Mouse (Mus musculus) G1E (cell line): ENCODE data around the gene Trnt1. TPM values are rescaled to one million over a fixed set of nuclear protein-coding genes. Genes with fewer than 3 reads are reported as not detected.

Source experiments
- ATAC-seq: 2 replicates; pipeline ENCODE4 v1.8.0; 2016; ENCODE audit warnings: mild to moderate bottlenecking; ENCODE audit not compliant: insufficient number of reproducible peaks, poor library complexity, low FRiP score, severe bottlenecking; ENCODE audit errors: extremely low read depth
- DNase-seq: peaks from one replicate; pipeline ENCODE4 v3.0.0; 2012; ENCODE audit warnings: low spot score
- H3K27me3 ChIP-seq: 2 replicates; pipeline ENCODE4 v1.6.1; 2012; ENCODE audit warnings: mild to moderate bottlenecking, low read length, inconsistent platforms; ENCODE audit not compliant: insufficient read depth
- H3K36me3 ChIP-seq: replicated peaks from 2 replicates; pipeline ENCODE3; 2012; ENCODE audit warnings: mild to moderate bottlenecking, inconsistent platforms
- H3K4me1 ChIP-seq: 2 replicates; pipeline ENCODE4 v1.6.1; 2012; ENCODE audit warnings: low read depth, low read length, inconsistent platforms, mixed read lengths; ENCODE audit not compliant: insufficient read depth
- H3K4me3 ChIP-seq: 2 replicates; pipeline ENCODE4 v1.5.1; 2012; ENCODE audit warnings: low read depth, mild to moderate bottlenecking, inconsistent platforms, low read length, moderate library complexity, mixed read lengths
- H3K9me3 ChIP-seq: replicated peaks from 2 replicates; pipeline ENCODE4 v1.6.1; 2012; ENCODE audit warnings: inconsistent platforms
- CTCF ChIP-seq: IDR thresholded peaks from 2 replicates; pipeline ENCODE4 v1.5.1; 2012; ENCODE audit warnings: low read depth, low read length, inconsistent platforms, mixed read lengths
- GATA1 ChIP-seq: IDR thresholded peaks from 2 replicates; pipeline ENCODE4 v1.6.1; 2012; ENCODE audit warnings: borderline replicate concordance, low read length, inconsistent platforms, mixed read lengths
- GATA2 ChIP-seq: IDR thresholded peaks from 2 replicates; pipeline ENCODE4 v1.6.1; 2012; ENCODE audit warnings: low read depth, low read length, inconsistent platforms, borderline replicate concordance
- POLR2AphosphoS5 ChIP-seq: IDR thresholded peaks from 2 replicates; pipeline ENCODE4 v1.6.1; 2012; ENCODE audit warnings: low read depth, low read length, inconsistent platforms; ENCODE audit not compliant: insufficient replicate concordance
- TAL1 ChIP-seq: conservative IDR thresholded peaks from 2 replicates; pipeline ENCODE4 v1.6.1; 2012; ENCODE audit warnings: low read depth, low read length, inconsistent platforms, mixed read lengths
- polyA plus RNA-seq: library from polyadenylated mRNA; stranded (reverse); fragments of >175 nt; gene quantifications from 2 replicates; pipeline ENCODE4 v1.2.3, GENCODE M21; 2012
- total RNA-seq, 2 experiments: library from RNA; stranded (forward) in 1 of 2; stranded (reverse) in 1 of 2; fragments of 200-1000 nt in 1 of 2; fragments of >200 nt in 1 of 2; fragmentation: Nextera tagmentation in 1 of 2; gene quantifications; 2 replicates each; pipeline ENCODE4 v1.2.3; 2014 to 2017

The Trnt1 gene
- total RNA-seq (2014; fragmentation: Nextera tagmentation) (71.6 and 79.9 TPM in 2 replicates), total RNA-seq (2017) (144 and 155 TPM in 2 replicates), polyA plus RNA-seq (4.9 and 7.5 TPM in 2 replicates)

DNA sequence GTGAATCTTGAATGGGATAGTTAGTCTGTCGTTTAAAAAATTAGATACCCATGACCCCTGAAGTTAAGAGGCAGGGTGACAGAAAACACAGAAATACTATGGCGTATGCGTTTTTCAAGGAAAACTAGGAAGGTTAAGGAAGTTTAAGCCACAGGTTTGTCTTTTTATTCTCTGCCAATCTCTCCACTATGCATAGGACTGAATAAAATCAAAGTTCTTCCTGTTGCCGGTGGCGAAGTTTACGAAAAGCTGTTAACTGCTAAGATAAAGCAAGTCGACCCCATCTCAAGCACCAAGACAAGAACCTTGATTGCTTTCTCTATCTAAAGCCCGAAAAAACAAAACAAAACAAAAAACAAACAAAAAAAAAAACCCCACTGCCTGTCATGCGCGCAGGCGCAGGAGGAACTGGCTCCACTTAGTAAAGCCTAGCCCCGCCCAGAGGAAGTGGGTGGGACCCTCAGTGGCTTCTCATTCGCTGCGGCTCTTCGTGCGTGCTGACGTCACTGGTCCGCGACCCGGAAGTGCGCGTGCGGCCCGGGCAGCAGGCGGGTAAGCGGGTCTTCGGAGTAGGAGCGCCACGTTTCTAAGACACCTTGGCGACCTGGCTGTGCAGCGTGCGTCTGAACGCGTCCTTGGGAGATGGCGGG, at the start of gene Trnt1:
Gene Trnt1, plus strand, starts transcription at position 481 of the 650 bp plus-strand sequence.
- H3K27me3 ChIP-seq, result no peaks in the 10 kb centered on the region
- peaks cover 31% of the 10 kb centered on the region for H3K36me3 ChIP-seq
- DNase-seq (peak; percentile 82), ATAC-seq (peak; percentile 96)
- no peaks in the 10 kb centered on the region for H3K9me3 ChIP-seq
- peak within 1 kb of the TSS; percentile 88 for H3K4me3 ChIP-seq
- peaks cover 20% of the 10 kb centered on the region for H3K4me1 ChIP-seq
- TF ChIP-seq TAL1, result no peak
- TF ChIP-seq CTCF, result no peak
- no peak for TF ChIP-seq GATA2
- TF ChIP-seq GATA1, result no peak
- TF ChIP-seq POLR2AphosphoS5, result no peak

DNA sequence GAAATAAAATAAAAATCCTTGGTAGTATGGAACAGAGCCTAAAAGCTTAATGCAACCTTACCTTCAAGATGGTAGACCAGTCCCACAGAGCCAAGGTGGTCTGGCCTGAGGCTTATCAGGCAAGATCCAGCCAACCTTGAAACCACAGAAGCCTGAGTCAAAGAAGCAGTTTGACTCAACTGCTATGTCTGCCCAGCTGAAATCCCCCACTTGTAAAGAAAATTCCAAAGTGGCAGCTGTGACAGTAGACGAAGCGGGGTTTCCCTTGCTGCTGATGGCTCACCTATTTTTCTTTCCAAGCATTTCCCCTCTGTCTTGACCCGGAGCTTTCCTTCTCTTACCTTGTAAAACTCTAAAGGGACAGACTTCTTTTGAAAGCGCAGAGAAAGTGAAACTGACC, 43.3 kb upstream of the Trnt1 start:
- Histone ChIP-seq H3K9me3 (no peaks in the 10 kb centered on the region), H3K36me3 (no peaks in the 10 kb centered on the region), H3K4me3 (no peak overlapping the region; the same call in 1 of the 2 replicates), H3K4me1 (peaks cover 11% of the 10 kb centered on the region), H3K27me3 (no peaks in the 10 kb centered on the region)
- ATAC-seq (peak; percentile 36; the same call in 1 of the 2 replicates), DNase-seq (no peak)
- no peak for TF ChIP-seq GATA1
- no peak for TF ChIP-seq POLR2AphosphoS5
- TF ChIP-seq TAL1, result no peak
- no peak for TF ChIP-seq CTCF
- no peak for TF ChIP-seq GATA2

DNA sequence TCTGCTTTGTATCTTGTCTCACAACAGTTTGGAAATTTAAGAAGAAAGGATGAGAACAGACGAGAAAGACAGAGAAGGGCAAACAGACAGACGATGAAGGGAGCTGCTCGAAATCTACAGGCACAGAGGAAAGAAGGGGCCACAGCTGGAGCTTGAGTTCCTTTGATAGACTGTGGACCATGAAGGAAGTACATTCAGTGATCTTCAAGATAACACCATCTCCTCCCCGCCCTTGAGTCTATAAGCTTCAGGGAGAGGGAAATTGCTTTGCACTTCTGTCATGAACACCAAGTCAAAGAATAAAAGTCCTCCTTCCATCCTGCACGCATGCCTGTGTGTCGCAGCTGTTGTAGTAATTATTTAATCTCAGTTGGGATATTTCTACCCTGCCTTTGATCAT, 42.8 kb upstream of the Trnt1 start:
- Histone ChIP-seq H3K4me1 (peaks cover 11% of the 10 kb centered on the region), H3K36me3 (no peaks in the 10 kb centered on the region), H3K27me3 (no peaks in the 10 kb centered on the region), H3K9me3 (no peaks in the 10 kb centered on the region), H3K4me3 (no peak overlapping the region; the same call in 1 of the 2 replicates)
- ATAC-seq, result peak; percentile 59
- DNase-seq, result no peak
- TF ChIP-seq GATA1 (no peak), POLR2AphosphoS5 (no peak), TAL1 (no peak), GATA2 (no peak), CTCF (no peak)

DNA sequence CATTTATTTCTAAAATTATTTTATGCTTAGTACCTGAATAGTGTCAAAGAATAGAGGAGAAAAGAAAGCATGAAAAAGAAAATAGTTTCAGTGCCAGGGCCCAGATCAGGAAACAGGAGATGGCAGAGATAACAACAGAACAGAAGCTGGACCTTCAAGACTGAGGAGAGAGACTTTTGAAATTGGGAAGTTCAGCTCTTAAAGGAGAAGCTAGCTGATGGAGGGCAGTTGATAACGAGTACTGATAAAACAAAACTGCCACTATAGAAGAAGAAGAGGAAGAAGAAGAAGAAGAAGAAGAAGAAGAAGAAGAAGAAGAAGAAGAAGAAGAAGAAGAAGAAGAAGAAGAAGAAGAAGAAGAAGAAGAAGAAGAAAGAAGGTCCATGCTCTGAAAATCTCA, 41.2 kb upstream of the Trnt1 start:
- Histone ChIP-seq H3K9me3 (no peaks in the 10 kb centered on the region), H3K4me3 (no peak overlapping the region), H3K4me1 (peaks cover 14% of the 10 kb centered on the region), H3K36me3 (no peaks in the 10 kb centered on the region), H3K27me3 (no peaks in the 10 kb centered on the region)
- DNase-seq, result no peak
- TF ChIP-seq GATA2 (no peak), GATA1 (no peak), POLR2AphosphoS5 (no peak), CTCF (no peak), TAL1 (no peak)
- no peak for ATAC-seq

- no peak overlapping the region for H3K4me3 ChIP-seq
Observed at GRCm38 (mm10) chr6:106729682-106730314, 39.1 kb upstream of the Trnt1 start.

GRCm38 (mm10) chr6:106732563-106732962, 36.4 kb upstream of the Trnt1 start:
- DNase-seq, result no peak
- H3K36me3 ChIP-seq, result no peaks in the 10 kb centered on the region
- ATAC-seq, result peak; percentile 56
- no peak overlapping the region for H3K4me3 ChIP-seq
- 0 out of 2 replicates have a peak, but pooled peaks cover 3% of the 10 kb centered on the region for H3K4me1 ChIP-seq
- no peaks in the 10 kb centered on the region for H3K27me3 ChIP-seq
- no peaks in the 10 kb centered on the region for H3K9me3 ChIP-seq
- TF ChIP-seq GATA2, result no peak
- no peak for TF ChIP-seq POLR2AphosphoS5
- no peak for TF ChIP-seq CTCF
- TF ChIP-seq GATA1, result no peak
- TF ChIP-seq TAL1, result no peak

More at GRCm38 (mm10) chr6:106729682-106730314, 39.1 kb upstream of the Trnt1 start:
- Histone ChIP-seq H3K36me3 (no peaks in the 10 kb centered on the region), H3K27me3 (no peaks in the 10 kb centered on the region), H3K9me3 (no peaks in the 10 kb centered on the region), H3K4me1 (peaks cover 14% of the 10 kb centered on the region)
- ATAC-seq, result no peak
- DNase-seq, result no peak
- no peak for TF ChIP-seq GATA2
- TF ChIP-seq TAL1, result no peak
- TF ChIP-seq CTCF, result no peak
- TF ChIP-seq GATA1, result no peak
- no peak for TF ChIP-seq POLR2AphosphoS5
